In genomic region chr8:124800542-124800941, GRCm38 (mm10) we compare ENCODE assay signal across 20 mouse cellular contexts. TPM values are rescaled to one million over a fixed set of nuclear protein-coding genes. Genes with fewer than 3 reads are reported as not detected.
"Had no signal": no experiment of that assay in that cellular context is flagged by ENCODE, and none has a peak within 500 bp of the region (broad histone marks: within the 10 kb centered on the region; RNA-seq: fewer than 3 reads in every experiment).

No protein-coding gene starts in this region.

- H3K4me1 ChIP-seq: lung, embryonic 15.5 days; midbrain, embryonic 10.5 days had no signal

- H3K27ac ChIP-seq: liver, embryonic 14.5 days; lung, embryonic 15.5 days; midbrain, embryonic 10.5 days; midbrain, embryonic 12.5 days; neural tube, embryonic 13.5 days; neural tube, embryonic 15.5 days had no signal

- H3K36me3 ChIP-seq: lung, embryonic 15.5 days; midbrain, embryonic 10.5 days; midbrain, embryonic 12.5 days had no signal

- H3K9ac ChIP-seq: liver, embryonic 14.5 days; lung, embryonic 15.5 days; midbrain, embryonic 12.5 days; neural tube, embryonic 13.5 days; neural tube, embryonic 15.5 days had no signal

- ATAC-seq: lung, postnatal 0 days; midbrain, embryonic 16.5 days had no signal

- H3K27me3 ChIP-seq: neural tube, embryonic 15.5 days had no signal

- H3K4me2 ChIP-seq: lung, embryonic 15.5 days; midbrain, embryonic 12.5 days; neural tube, embryonic 13.5 days; neural tube, embryonic 15.5 days had no signal

- H3K4me3 ChIP-seq: lung, embryonic 15.5 days; midbrain, embryonic 10.5 days; midbrain, embryonic 12.5 days; myocyte; neural tube, embryonic 13.5 days; neural tube, embryonic 15.5 days had no signal

- H3K9me3 ChIP-seq: lung, embryonic 15.5 days; midbrain, embryonic 10.5 days; midbrain, embryonic 12.5 days; neural tube, embryonic 13.5 days; neural tube, embryonic 15.5 days had no signal

- DNase-seq: midbrain, embryonic 14.5 days; retina, postnatal 1 day; right cerebral cortex, adult 18-20 months; right cerebral cortex, postnatal 25 days; right cerebral cortex, postnatal 4 days; spleen, adult 18-20 months; thymus, adult 18-20 months; thymus, postnatal 14 days; thymus, postnatal 36 days had no signal

RNA-seq across cellular contexts. Expression of gene Trim67, which starts 7.7 kb away (rescaled TPM):
- total RNA-seq: megakaryocyte-erythroid progenitor cell, adult 5-6 weeks had no signal
- polyA plus RNA-seq: thymus, postnatal 0 days had no signal

RNA-seq across cellular contexts. Expression of gene Fam89a, which starts 48.9 kb away (rescaled TPM):
- total RNA-seq: megakaryocyte-erythroid progenitor cell, adult 5-6 weeks had no signal
